Mouse (Mus musculus) G1E (cell line): ENCODE measurements at regions not wholly inside any gene's neighbourhood (a gene's known extent, or its start where the extent isn't known, plus 50 kb on each side); places are given as distances from the start of the nearest gene placed in this dataset.

ENCODE experiments used
- CTCF ChIP-seq: IDR thresholded peaks from 2 replicates; pipeline ENCODE4 v1.5.1; 2012; ENCODE audit warnings: low read depth, low read length, inconsistent platforms, mixed read lengths
- GATA1 ChIP-seq: IDR thresholded peaks from 2 replicates; pipeline ENCODE4 v1.6.1; 2012; ENCODE audit warnings: borderline replicate concordance, low read length, inconsistent platforms, mixed read lengths
- TAL1 ChIP-seq: conservative IDR thresholded peaks from 2 replicates; pipeline ENCODE4 v1.6.1; 2012; ENCODE audit warnings: low read depth, low read length, inconsistent platforms, mixed read lengths

DNA sequence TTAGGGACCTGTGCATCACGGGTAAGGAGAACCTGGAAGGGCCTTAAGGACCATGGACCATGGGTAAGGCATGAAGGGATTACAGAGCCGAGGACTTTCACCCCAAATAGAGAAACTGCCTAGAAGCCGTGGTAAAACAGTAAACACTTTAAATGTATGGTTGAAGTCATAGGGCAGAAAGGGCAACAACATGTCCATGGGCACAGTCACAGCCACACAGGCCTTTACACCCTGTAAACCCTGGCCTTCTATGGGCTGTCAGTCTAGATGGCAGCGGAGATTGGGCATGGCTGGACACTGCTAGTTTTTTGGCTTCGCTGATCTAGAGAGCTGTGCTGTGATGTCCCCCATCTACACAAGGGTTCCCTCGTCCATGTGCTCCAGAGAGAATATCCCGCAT lies 127.4 kb downstream of the Tex29 start:
- TF ChIP-seq TAL1 (no peak), CTCF (no peak), GATA1 (no peak)
